8 mouse cellular contexts compared by ENCODE assay signal in the genomic region with DNA sequence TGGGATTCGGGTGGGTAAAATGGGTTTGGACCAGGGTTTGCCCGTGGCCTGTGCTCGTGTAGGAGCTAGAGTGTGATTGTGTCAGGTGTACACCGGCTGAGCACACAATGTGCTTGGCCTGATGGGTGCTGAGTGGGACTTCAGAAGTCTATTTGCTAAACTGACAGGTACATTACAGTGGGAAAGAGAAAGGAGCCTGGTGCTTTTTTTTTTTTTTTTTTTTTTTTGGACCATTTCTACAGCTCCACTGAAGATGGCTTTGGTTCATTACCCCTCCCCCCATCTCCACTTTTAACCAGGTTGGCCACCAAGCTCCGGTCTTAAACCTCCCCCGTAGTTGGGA. TPM values are rescaled to one million over a fixed set of nuclear protein-coding genes. Genes with fewer than 3 reads are reported as not detected.
A peak's percentile ranks its signal among the peaks of the same experiment; 100 is the strongest.
DNase-seq lines count a peak whose midpoint lies in the region; ATAC-seq and TF ChIP-seq lines count a peak whose summit lies in the region.

No protein-coding gene starts in this region.

- peak overlapping the region; percentile 94 for H3K4me3 ChIP-seq in hindbrain, postnatal 0 days (ENCODE audit: low read length)
- H3K4me3 ChIP-seq in myocyte: peak overlapping the region; percentile 81

- no peaks in the 10 kb centered on the region for H3K9me3 ChIP-seq in hindbrain, postnatal 0 days (ENCODE audit: low read length)

- WGBS in hindbrain, postnatal 0 days: 31% methylated on average over 6 of the region's 6 CpGs

- peak overlapping the region; percentile 98 for H3K27ac ChIP-seq in hindbrain, postnatal 0 days

- peak overlapping the region; percentile 98 for H3K9ac ChIP-seq in hindbrain, postnatal 0 days (replicated peaks; ENCODE audit: low read length)

- intact Hi-C loops in left cerebral cortex, postnatal 25 days (cut with DNase I): loop anchor here (5.0 kb wide), 2 partner anchors 47 to 132 kb away; a partner anchor contains a TSS

- H3K4me2 ChIP-seq in hindbrain, postnatal 0 days (ENCODE audit: low read depth, low read length): peak overlapping the region; percentile 87
- H3K4me2 ChIP-seq in myocyte (ENCODE audit: low read depth): peak overlapping the region; percentile 90

- no peaks in the 10 kb centered on the region for H3K36me3 ChIP-seq in hindbrain, postnatal 0 days (ENCODE audit: insufficient read depth, low read length)
- no peaks in the 10 kb centered on the region for H3K36me3 ChIP-seq in myocyte (ENCODE audit: control insufficient read depth, insufficient read depth)

- peaks cover 8% of the 10 kb centered on the region for H3K4me1 ChIP-seq in hindbrain, postnatal 0 days (ENCODE audit: insufficient read depth, low read length)

- peak overlapping the region; percentile 72 for H3ac ChIP-seq in myocyte (ENCODE audit: control insufficient read depth, insufficient read length)

- H3K79me2 ChIP-seq in myocyte (ENCODE audit: control insufficient read depth, insufficient read depth): peaks cover 70% of the 10 kb centered on the region

- no peak for ATAC-seq in hindbrain, postnatal 0 days

- H3K27me3 ChIP-seq in hindbrain, postnatal 0 days (ENCODE audit: insufficient read depth, low read length): no peaks in the 10 kb centered on the region
- no peaks in the 10 kb centered on the region for H3K27me3 ChIP-seq in myocyte (ENCODE audit: control insufficient read depth, insufficient read depth, insufficient read length)

- DNase-seq in cerebellum, adult 18-20 months: peak; percentile 19
- DNase-seq in cerebellum, postnatal 4 days (ENCODE audit: low spot score in 2 of 2): no peak
- DNase-seq in ovary, postnatal 36 days (ENCODE audit: low spot score): peak; percentile 11
- DNase-seq in ovary, postnatal 10 days (ENCODE audit: low spot score): no peak
- no peak for DNase-seq in hindbrain, postnatal 0 days (ENCODE audit: low spot score)
- no peak for DNase-seq in gastrocnemius, adult 18-20 months (ENCODE audit: low spot score)
- DNase-seq in left cerebral cortex, postnatal 25 days (ENCODE audit: low spot score in 2 of 2): no peak

- no peak for TF ChIP-seq CTCF in hindbrain, postnatal 0 days (IDR thresholded peaks at IDR 0.05; ENCODE audit: low read depth)

- no peak for TF ChIP-seq POLR2A in myocyte (IDR thresholded peaks at IDR 0.05; ENCODE audit: insufficient read length, low read depth)

TF ChIP-seq in myocyte, 11 proteins besides CTCF, POLR2A, EP300 and RAD21:
- TF ChIP-seq E2F4 (IDR thresholded peaks at IDR 0.05; ENCODE audit: insufficient read depth) (no peak), TCF3 (IDR thresholded peaks at IDR 0.05; ENCODE audit: insufficient read length, low read depth) (no peak), TCF12 (IDR thresholded peaks at IDR 0.05; ENCODE audit: insufficient read depth, poor library complexity, severe bottlenecking) (no peak), MYOD1 (IDR thresholded peaks at IDR 0.05; ENCODE audit: control insufficient read depth in 1 of 3, insufficient read length in 2 of 3, low read depth in 2 of 3) (no peak), POLR2AphosphoS2 (IDR thresholded peaks at IDR 0.05; ENCODE audit: insufficient read length, low read depth) (no peak)
TF ChIP-seq in myocyte: peak in this region for 0.

RNA-seq across cellular contexts. Expression of a gene that starts 1.2 kb away (rescaled TPM):
- 30.9 and 47.4 TPM in 2 replicates for total RNA-seq in hindbrain, postnatal 0 days (2014; rRNA removed)
- 4.3 TPM in 2 replicates for polyA plus RNA-seq in hindbrain, postnatal 0 days (2015; fragmentation: Nextera tagmentation; extraction: Ambion mirVana)
- 11.9 TPM for polyA plus RNA-seq in myocyte (2012; fragmentation: generic; extraction: Trizol)
- total RNA-seq in gastrocnemius, adult 18-20 months (2021): 10 to 100 TPM; 15.2 to 15.5 TPM
- 10 to 100 TPM; 18.7 to 19.6 TPM for total RNA-seq in left cerebral cortex, postnatal 25 days (2021)

RNA-seq across cellular contexts. Expression of a gene that starts 47.1 kb away (rescaled TPM):
- total RNA-seq in hindbrain, postnatal 0 days (2014; rRNA removed): 46.6 and 48.1 TPM in 2 replicates
- 140 and 144 TPM in 2 replicates for polyA plus RNA-seq in hindbrain, postnatal 0 days (2015; fragmentation: Nextera tagmentation; extraction: Ambion mirVana)
- 95.7 TPM for polyA plus RNA-seq in myocyte (2012; fragmentation: generic; extraction: Trizol)
- total RNA-seq in gastrocnemius, adult 18-20 months (2021): 10 to 100 TPM; 25.1 to 29.4 TPM
- total RNA-seq in left cerebral cortex, postnatal 25 days (2021): 10 to 100 TPM; 52.2 to 60.2 TPM

Comparison
In these comparisons a context has a peak if more than half of its experiments do, and no peak if none do; other contexts are left out.
1. DNase-seq: peak in cerebellum, adult 18-20 months (2 of 2) and ovary, postnatal 36 days (single experiment); none in cerebellum, postnatal 4 days (0 of 2), ovary, postnatal 10 days (single experiment), hindbrain, postnatal 0 days (single experiment), gastrocnemius, adult 18-20 months (single experiment) and left cerebral cortex, postnatal 25 days (0 of 2).